Mouse (Mus musculus) midbrain, embryonic 13.5 days (tissue): ENCODE measurements around the gene Actb. TPM values are rescaled to one million over a fixed set of nuclear protein-coding genes. Genes with fewer than 3 reads are reported as not detected.

Source experiments
- ATAC-seq: fragments of 200-750 bp; cut with Nextera tagmentation; 2 replicates; pipeline ENCODE4 v1.8.0; 2017; ENCODE audit warnings: mild to moderate bottlenecking, moderate TSS enrichment, moderate library complexity
- H3K27ac ChIP-seq: fragments of 300-500 bp; sonication (generic); 2 replicates; pipeline ENCODE4 v1.5.1; 2015; ENCODE audit warnings: inconsistent platforms, mild to moderate bottlenecking, moderate library complexity
- H3K27me3 ChIP-seq: fragments of 300-500 bp; sonication (generic); 2 replicates; pipeline ENCODE4 v1.6.1; 2015; ENCODE audit warnings: mild to moderate bottlenecking, inconsistent platforms
- H3K36me3 ChIP-seq: fragments of 300-500 bp; sonication (generic); 2 replicates; pipeline ENCODE4 v1.6.1; 2015; ENCODE audit warnings: mild to moderate bottlenecking, inconsistent platforms
- H3K4me1 ChIP-seq: fragments of 300-500 bp; sonication (generic); replicated peaks from 2 replicates; pipeline ENCODE4 v1.6.1; 2015; ENCODE audit warnings: inconsistent platforms
- H3K4me2 ChIP-seq: fragments of 300-500 bp; sonication (generic); replicated peaks from 2 replicates; pipeline ENCODE4 v1.6.1; 2015; ENCODE audit warnings: moderate library complexity, mild to moderate bottlenecking, inconsistent platforms
- H3K4me3 ChIP-seq: fragments of 300-500 bp; sonication (generic); replicated peaks from 2 replicates; pipeline ENCODE4 v1.5.1; 2015; ENCODE audit warnings: mild to moderate bottlenecking, inconsistent platforms
- H3K9ac ChIP-seq: fragments of 300-500 bp; sonication (generic); replicated peaks from 2 replicates; pipeline ENCODE4 v1.6.1; 2015; ENCODE audit warnings: mild to moderate bottlenecking, inconsistent platforms
- H3K9me3 ChIP-seq: fragments of 300-500 bp; sonication (generic); 2 replicates; pipeline ENCODE4 v1.6.1; 2016; ENCODE audit warnings: mild to moderate bottlenecking, inconsistent platforms
- WGBS: fragments of 180-500 bp; shearing (Covaris S2); methylation state at CpG from one replicate; pipeline ENCODE4 v1.1.7; 2015; 5-methylcytosine and 5-hydroxymethylcytosine counted together
- polyA plus RNA-seq: library from polyadenylated mRNA; unstranded; fragments of >200 nt; fragmentation: Nextera tagmentation; extraction: Ambion mirVana; gene quantifications from 2 replicates; pipeline ENCODE4 v1.2.1, GENCODE M21; 2015

The Actb gene
- polyA plus RNA-seq, 1 experiment from 2014 or later: 15,567 TPM

- peak; percentile 60; the same call in 1 of the 2 replicates for ATAC-seq
- Histone ChIP-seq H3K27ac (peak overlapping the region; percentile 71), H3K4me3 (no peak overlapping the region), H3K27me3 (no peaks in the 10 kb centered on the region), H3K9ac (no peak overlapping the region), H3K9me3 (no peaks in the 10 kb centered on the region; the same call in 1 of the 2 replicates), H3K36me3 (no peaks in the 10 kb centered on the region), H3K4me2 (peak overlapping the region; percentile 4; the same call in 1 of the 2 replicates), H3K4me1 (peaks cover 8% of the 10 kb centered on the region)
- 36% methylated on average over 16 of the region's 16 CpGs for WGBS
Observed at GRCm38 (mm10) chr5:142857763-142858229, 48.8 kb downstream of the Actb start.

DNA sequence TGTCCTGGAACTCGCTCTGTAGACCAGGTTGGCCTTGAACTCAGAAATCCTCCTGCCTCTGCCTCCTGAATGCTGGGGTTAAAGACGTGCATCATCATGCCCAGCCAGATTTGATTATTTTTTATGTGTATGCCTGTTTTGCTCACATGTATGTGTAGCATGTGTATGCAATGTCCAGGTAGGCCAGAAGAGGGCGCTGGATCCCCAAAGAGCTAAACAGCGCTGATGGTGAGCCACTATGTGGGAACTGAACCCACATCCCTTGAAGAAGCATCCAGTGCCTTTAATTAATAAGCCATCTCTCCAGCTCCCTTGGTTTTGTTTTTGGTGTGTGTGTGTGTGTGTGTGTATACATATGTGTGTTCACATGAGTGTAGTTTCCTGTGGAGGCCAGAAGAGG lies 50.1 kb downstream of the Actb start:
- ATAC-seq: no peak
- WGBS: 78% methylated on average over 4 of the region's 4 CpGs

GRCm38 (mm10) chr5:142854877-142855276 lies 51.7 kb downstream of the Actb start:
- 74% methylated on average over 10 of the region's 10 CpGs for WGBS
- Histone ChIP-seq H3K9me3 (no peaks in the 10 kb centered on the region; the same call in 1 of the 2 replicates), H3K4me2 (no peak overlapping the region), H3K4me1 (peaks cover 8% of the 10 kb centered on the region), H3K27ac (no peak overlapping the region), H3K9ac (no peak overlapping the region), H3K27me3 (no peaks in the 10 kb centered on the region), H3K36me3 (no peaks in the 10 kb centered on the region), H3K4me3 (no peak overlapping the region)
- ATAC-seq: no peak

More for the DNA sequence above, 50.1 kb downstream of the Actb start:
- Histone ChIP-seq H3K9me3 (no peaks in the 10 kb centered on the region; the same call in 1 of the 2 replicates), H3K4me2 (no peak overlapping the region), H3K4me1 (peaks cover 8% of the 10 kb centered on the region), H3K9ac (no peak overlapping the region), H3K4me3 (no peak overlapping the region), H3K27me3 (no peaks in the 10 kb centered on the region), H3K27ac (no peak overlapping the region), H3K36me3 (no peaks in the 10 kb centered on the region)

GRCm38 (mm10) chr5:142853585-142853984 lies 53.0 kb downstream of the Actb start:
- Histone ChIP-seq H3K9me3 (no peaks in the 10 kb centered on the region; the same call in 1 of the 2 replicates), H3K9ac (no peak overlapping the region), H3K4me2 (no peak overlapping the region), H3K27me3 (no peaks in the 10 kb centered on the region), H3K4me3 (no peak overlapping the region), H3K4me1 (peaks cover 8% of the 10 kb centered on the region), H3K36me3 (no peaks in the 10 kb centered on the region), H3K27ac (no peak overlapping the region)
- no peak for ATAC-seq
- WGBS: 89% methylated on average over 6 of the region's 6 CpGs

Other genes with a start within 250 kb of the Actb start
- gene Slc29a4, start 214.2 kb downstream of the Actb start, polyA plus RNA-seq: 61.9 and 70.6 TPM in 2 replicates
- gene Tnrc18, start 89.1 kb downstream of the Actb start, polyA plus RNA-seq: 30.5 and 40.7 TPM in 2 replicates
- gene Fbxl18, start 11.3 kb downstream of the Actb start, polyA plus RNA-seq: 40.1 and 40.4 TPM in 2 replicates
- gene Fscn1, start 53.6 kb upstream of the Actb start, polyA plus RNA-seq: 555 TPM in 2 replicates
- 34.9 and 36.9 TPM in 2 replicates for gene Rnf216, start 206.2 kb upstream of the Actb start, polyA plus RNA-seq
- gene Olfr718-ps1, start 240.8 kb upstream of the Actb start, polyA plus RNA-seq: 0.06 and 0.07 TPM in 2 replicates